Mouse (Mus musculus) small intestine, adult 2 months (tissue): ENCODE measurements around the gene Wwox.

Source experiments
- CTCF ChIP-seq: fragments of 200-500 bp; IDR thresholded peaks from 2 replicates; pipeline ENCODE4 v1.5.1; 2012; ENCODE audit warnings: low read depth, mild to moderate bottlenecking, control low read depth, inconsistent platforms, low read length, moderate library complexity, mixed read lengths; ENCODE audit not compliant: insufficient replicate concordance, insufficient read length; ENCODE audit errors: extremely low read depth
- POLR2A ChIP-seq: fragments of 200-500 bp; IDR thresholded peaks from 2 replicates; pipeline ENCODE4 v1.6.1; 2012; ENCODE audit warnings: low read depth, mild to moderate bottlenecking, control low read depth, inconsistent platforms, low read length, moderate library complexity

GRCm38 (mm10) chr8:115201726-115202125 is 762.3 kb downstream of the Wwox start:
- no peak for TF ChIP-seq CTCF
- no peak for TF ChIP-seq POLR2A
